Mouse (Mus musculus) spleen, postnatal 10 days (tissue): ENCODE measurements around the gene Gm14326.
A peak's percentile ranks its signal among the peaks of the same experiment; 100 is the strongest.
"Not testable (repeated sequence)": the region's sequence is repeated elsewhere in the genome, so short reads cannot be mapped to it uniquely, and the experiment has no call there.

Experiments used
- DNase-seq, 2 experiments: peaks; one replicate each; pipeline ENCODE4 v3.0.0; 2021 to 2022; ENCODE audit warnings: low spot score in 2 of 2

Gene Gm14326

DNA sequence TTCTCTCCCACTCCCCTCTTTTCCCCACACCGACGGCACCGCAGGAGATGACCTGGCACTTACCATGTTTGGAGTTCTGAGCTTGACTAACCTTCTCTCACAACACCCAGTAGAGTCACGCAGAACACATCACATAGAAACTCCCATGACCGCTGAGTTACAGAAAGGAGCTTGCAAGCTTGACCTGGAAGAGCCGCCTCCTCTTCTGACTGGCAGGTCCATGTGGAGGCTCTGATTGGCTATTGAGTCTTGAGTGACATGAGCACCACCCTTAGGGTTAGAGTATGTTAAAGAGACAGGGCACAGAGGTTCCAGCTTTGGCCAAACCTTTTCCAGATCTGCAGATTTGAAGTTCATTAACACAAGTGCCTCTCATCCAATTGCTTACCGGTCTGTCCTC is at the start of gene Gm14326:
Gene Gm14326 (minus strand): TSS at position 153 of the 400 bp plus-strand sequence.
- DNase-seq: peak; percentile 28 to 51

DNA sequence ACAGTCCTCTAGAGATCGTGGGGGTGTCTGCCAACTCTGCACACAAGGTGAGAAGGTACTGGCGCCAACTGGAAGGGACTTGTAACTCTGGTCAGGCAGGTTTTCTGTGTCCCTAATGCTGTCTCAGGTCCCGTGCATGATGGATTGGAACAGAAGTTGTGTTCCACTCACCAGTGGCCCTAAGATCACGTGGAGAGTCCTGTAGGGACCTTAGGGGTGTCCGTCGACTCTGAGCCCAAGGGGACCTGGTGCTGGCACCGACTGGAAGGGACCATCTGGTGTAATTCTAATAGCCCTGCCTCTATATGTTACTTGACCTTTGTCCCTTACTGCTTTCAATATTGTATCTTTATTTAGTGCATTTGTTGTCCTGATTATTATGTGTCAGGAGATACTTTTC is 17.7 kb upstream of the Gm14326 start:
- not testable (repeated sequence) for DNase-seq

DNA sequence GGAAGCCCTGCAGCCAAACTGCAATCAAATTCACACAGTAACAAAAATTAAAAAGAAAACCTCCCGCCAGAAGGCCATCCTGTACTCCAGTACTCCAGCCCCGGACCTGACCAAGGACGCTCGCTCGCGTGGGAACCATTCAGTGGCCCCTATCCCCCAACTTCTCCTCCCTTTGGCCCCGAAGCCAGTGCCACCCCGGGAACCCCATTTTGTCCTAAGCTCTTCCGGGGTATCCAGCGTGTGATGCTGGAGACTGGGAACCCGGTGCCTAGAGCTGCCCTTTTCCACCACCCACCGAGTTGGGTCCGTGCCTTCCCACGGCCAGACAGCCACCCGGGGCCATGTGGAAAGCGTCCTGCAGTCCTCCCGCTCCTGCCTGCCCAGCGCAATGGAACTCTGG is 363 bp downstream of the Gm14326 start:
- DNase-seq: peak in 1 of 2 experiments; percentile 18

DNA sequence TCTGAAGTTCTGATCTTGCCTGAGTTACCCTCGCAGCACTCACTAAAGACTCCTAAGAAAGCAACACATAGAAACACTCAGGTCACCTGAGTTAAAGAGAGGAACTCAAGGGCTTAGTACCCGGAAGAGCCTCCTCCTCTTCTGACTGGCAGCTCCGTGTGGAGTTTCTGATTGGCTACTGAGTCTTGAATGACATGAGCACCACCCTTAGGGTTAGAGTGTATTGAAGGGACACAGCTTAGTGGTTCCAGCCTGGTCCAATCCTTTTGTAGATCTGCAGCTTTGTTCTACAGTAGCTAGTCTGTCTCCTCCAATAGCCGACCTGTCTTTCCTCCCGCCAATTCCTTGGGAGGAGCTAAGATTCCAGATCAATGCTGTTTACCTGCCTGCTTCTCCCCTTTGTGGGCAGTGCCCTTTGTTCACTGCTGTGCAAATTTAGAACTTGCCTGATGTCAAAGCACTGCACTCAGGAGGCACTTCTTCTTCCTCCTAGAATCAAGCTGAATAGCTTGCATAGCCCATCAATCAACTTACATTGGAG is 31.5 kb downstream of the Gm14326 start, which contains the start of gene Zfp972:
Gene Zfp972 (minus strand): TSS at position 51 of the 541 bp plus-strand sequence.
- DNase-seq: not testable (repeated sequence)

DNA sequence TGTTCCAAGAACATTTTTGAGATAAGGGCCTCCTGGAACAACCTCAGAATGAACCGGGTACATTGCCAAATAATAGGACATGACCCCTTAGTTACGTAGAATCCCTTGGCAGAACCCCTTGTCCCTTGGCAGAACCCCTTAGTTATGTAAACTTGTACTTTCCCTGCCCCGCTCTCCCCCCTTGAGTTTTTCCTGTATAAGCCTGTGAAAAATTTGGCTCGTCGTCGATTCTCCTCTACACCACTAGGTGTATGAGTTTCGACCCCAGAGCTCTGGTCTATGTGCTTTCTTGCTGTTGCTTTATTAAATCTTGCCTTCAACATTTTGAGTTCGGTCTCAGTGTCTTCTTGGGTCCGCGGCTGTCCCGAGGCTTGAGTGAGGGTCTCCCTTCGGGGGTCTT is 53.8 kb downstream of the Gm14326 start:
- DNase-seq: not testable (repeated sequence)

DNA sequence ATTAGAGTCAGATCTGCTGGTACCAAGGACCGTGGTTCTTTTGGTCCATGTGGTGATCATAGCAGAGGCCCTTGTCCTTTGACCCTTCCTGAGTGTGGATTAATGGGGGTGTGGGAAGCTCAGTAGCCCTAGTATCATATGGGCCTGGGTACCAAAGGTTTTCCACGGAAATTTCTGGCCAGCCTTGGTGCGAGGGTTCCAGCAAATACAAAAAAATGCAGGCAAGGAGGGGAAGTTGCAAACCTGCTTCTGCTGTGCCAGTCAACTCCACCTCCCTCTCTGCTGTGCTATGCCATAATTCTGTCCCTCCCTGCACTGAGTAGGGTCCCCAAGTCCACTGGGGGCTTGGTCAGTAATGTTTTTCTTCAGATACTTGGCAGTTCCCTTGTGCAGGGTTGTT is 58.9 kb downstream of the Gm14326 start:
- DNase-seq: not testable (repeated sequence)

DNA sequence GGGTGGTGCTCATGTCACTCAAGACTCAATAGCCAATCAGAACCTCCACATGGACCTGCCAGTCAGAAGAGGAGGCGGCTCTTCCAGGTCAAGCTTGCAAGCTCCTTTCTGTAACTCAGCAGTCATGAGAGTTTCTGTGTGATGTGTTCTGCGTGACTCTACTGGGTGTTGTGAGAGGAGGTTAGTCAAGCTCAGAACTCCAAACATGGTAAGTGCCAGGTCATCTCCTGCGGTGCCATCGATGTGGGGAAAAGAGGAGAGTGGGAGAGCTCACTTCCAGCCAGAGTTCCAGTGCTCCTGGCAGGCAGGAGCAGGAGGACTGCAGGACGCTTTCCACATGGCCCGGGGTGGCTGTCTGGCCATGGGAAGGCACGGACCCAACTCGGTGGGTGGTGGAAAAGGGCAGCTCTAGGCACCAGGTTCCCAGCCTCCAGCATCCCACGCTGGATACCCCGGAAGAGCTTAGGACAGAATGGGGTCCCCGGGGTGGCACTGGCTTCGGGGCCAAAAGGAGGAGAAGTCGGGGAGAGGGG is 60.0 kb downstream of the Gm14326 start, which contains the start of gene Gm14327:
Gene Gm14327 (plus strand): TSS at position 51 of the 533 bp plus-strand sequence.
- not testable (repeated sequence) for DNase-seq

DNA sequence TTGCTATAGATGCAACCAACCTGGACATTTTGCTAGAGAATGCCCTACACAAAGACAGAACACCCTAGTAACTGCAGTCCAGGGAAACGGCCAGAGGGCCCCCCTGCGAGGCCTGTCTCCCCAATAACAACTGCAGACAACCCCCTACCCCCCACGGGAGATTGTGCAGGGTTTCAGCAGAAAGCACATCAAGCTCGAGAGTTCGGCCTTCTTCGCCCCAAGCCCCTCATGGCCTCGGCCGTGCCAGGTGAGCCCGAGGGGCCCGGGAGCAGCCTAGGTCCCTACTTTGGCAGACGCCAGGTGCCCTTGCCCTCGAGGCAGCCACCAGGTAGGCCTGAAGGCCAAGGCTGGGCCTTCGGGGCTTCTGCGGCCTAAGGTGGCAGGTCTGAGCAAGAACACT is 69.4 kb downstream of the Gm14326 start:
- not testable (repeated sequence) for DNase-seq
